Mouse (Mus musculus): ENCODE results near the gene Dst. TPM values are rescaled to one million over a fixed set of nuclear protein-coding genes. Genes with fewer than 3 reads are reported as not detected.
"Not testable (repeated sequence)": the region's sequence is repeated elsewhere in the genome, so short reads cannot be mapped to it uniquely, and the experiment has no call there.

Dst gene
- polyA plus RNA-seq, 1 experiment from 2014 or later, result 24.9 TPM

- Histone ChIP-seq H3K9ac (ENCODE audit: low read length) (no peak overlapping the region), H3K4me1 (ENCODE audit: control insufficient read depth, insufficient read depth, low read length) (peaks cover 11% of the 10 kb centered on the region), H3K4me3 (ENCODE audit: low read depth, low read length) (no peak overlapping the region), H3K4me2 (ENCODE audit: low read length) (peak overlapping the region; percentile 25; the same call in 1 of the 2 replicates), H3K9me3 (replicated peaks; ENCODE audit: control insufficient read depth, low read length) (no peaks in the 10 kb centered on the region), H3K36me3 (ENCODE audit: control insufficient read depth, insufficient read depth, low read length) (no peaks in the 10 kb centered on the region), H3K27ac (ENCODE audit: low read depth, low read length) (no peak overlapping the region), H3K27me3 (replicated peaks; ENCODE audit: control insufficient read depth, insufficient read depth, low read length) (no peaks in the 10 kb centered on the region)
- WGBS, result 21% methylated on average over 4 of the region's 4 CpGs
- DNase-seq (ENCODE audit: low spot score) (peak; percentile 74), ATAC-seq (peak; percentile 77)
Measured at GRCm38 (mm10) chr1:34061078-34061477, 153.1 kb downstream of the Dst start.

- Histone ChIP-seq H3K9ac (ENCODE audit: low read length) (no peak overlapping the region), H3K9me3 (replicated peaks; ENCODE audit: control insufficient read depth, low read length) (no peaks in the 10 kb centered on the region), H3K27ac (ENCODE audit: low read depth, low read length) (no peak overlapping the region), H3K4me1 (ENCODE audit: control insufficient read depth, insufficient read depth, low read length) (peaks cover 11% of the 10 kb centered on the region), H3K36me3 (ENCODE audit: control insufficient read depth, insufficient read depth, low read length) (no peaks in the 10 kb centered on the region), H3K4me2 (ENCODE audit: low read length) (no peak overlapping the region), H3K27me3 (replicated peaks; ENCODE audit: control insufficient read depth, insufficient read depth, low read length) (no peaks in the 10 kb centered on the region), H3K4me3 (ENCODE audit: low read depth, low read length) (no peak overlapping the region)
- ATAC-seq, result no peak
- 83% methylated on average over 1 of the region's 1 CpGs for WGBS
- DNase-seq (ENCODE audit: low spot score), result no peak
Measured at GRCm38 (mm10) chr1:34061860-34062259, 153.8 kb downstream of the Dst start.

- H3K9ac ChIP-seq (ENCODE audit: low read length), result no peak overlapping the region
- no peaks in the 10 kb centered on the region for H3K9me3 ChIP-seq (replicated peaks; ENCODE audit: control insufficient read depth, low read length)
- DNase-seq (ENCODE audit: low spot score) (no peak), ATAC-seq (no peak)
- H3K27me3 ChIP-seq (replicated peaks; ENCODE audit: control insufficient read depth, insufficient read depth, low read length), result no peaks in the 10 kb centered on the region
- H3K36me3 ChIP-seq (ENCODE audit: control insufficient read depth, insufficient read depth, low read length), result no peaks in the 10 kb centered on the region
- 74% methylated on average over 3 of the region's 3 CpGs for WGBS
- H3K27ac ChIP-seq (ENCODE audit: low read depth, low read length), result no peak overlapping the region
- H3K4me1 ChIP-seq (ENCODE audit: control insufficient read depth, insufficient read depth, low read length), result peaks cover 11% of the 10 kb centered on the region
- no peak overlapping the region for H3K4me3 ChIP-seq (ENCODE audit: low read depth, low read length)
- no peak overlapping the region for H3K4me2 ChIP-seq (ENCODE audit: low read length)
Measured at GRCm38 (mm10) chr1:34063943-34064342, 155.9 kb downstream of the Dst start.

GRCm38 (mm10) chr1:34065551-34066048, 157.6 kb downstream of the Dst start:
- Histone ChIP-seq H3K4me1 (ENCODE audit: control insufficient read depth, insufficient read depth, low read length) (peaks cover 6% of the 10 kb centered on the region), H3K9me3 (replicated peaks; ENCODE audit: control insufficient read depth, low read length) (no peaks in the 10 kb centered on the region), H3K9ac (ENCODE audit: low read length) (no peak overlapping the region), H3K4me3 (ENCODE audit: low read depth, low read length) (no peak overlapping the region), H3K36me3 (ENCODE audit: control insufficient read depth, insufficient read depth, low read length) (no peaks in the 10 kb centered on the region), H3K27me3 (replicated peaks; ENCODE audit: control insufficient read depth, insufficient read depth, low read length) (no peaks in the 10 kb centered on the region), H3K4me2 (ENCODE audit: low read length) (no peak overlapping the region), H3K27ac (ENCODE audit: low read depth, low read length) (no peak overlapping the region)
- no peak for ATAC-seq
- 73% methylated on average over 5 of the region's 5 CpGs for WGBS
- DNase-seq (ENCODE audit: low spot score), result no peak

GRCm38 (mm10) chr1:34066401-34066800, 158.4 kb downstream of the Dst start:
- not testable (repeated sequence) for H3K4me1 ChIP-seq (ENCODE audit: control insufficient read depth, insufficient read depth, low read length); H3K27me3 ChIP-seq (replicated peaks; ENCODE audit: control insufficient read depth, insufficient read depth, low read length); H3K9ac ChIP-seq (ENCODE audit: low read length); DNase-seq (ENCODE audit: low spot score); H3K4me3 ChIP-seq (ENCODE audit: low read depth, low read length); H3K27ac ChIP-seq (ENCODE audit: low read depth, low read length); ATAC-seq; H3K4me2 ChIP-seq (ENCODE audit: low read length); H3K36me3 ChIP-seq (ENCODE audit: control insufficient read depth, insufficient read depth, low read length); H3K9me3 ChIP-seq (replicated peaks; ENCODE audit: control insufficient read depth, low read length)
- 92% methylated on average over 4 of the region's 4 CpGs for WGBS

GRCm38 (mm10) chr1:34068341-34068740, 160.3 kb downstream of the Dst start:
- H3K4me3 ChIP-seq (ENCODE audit: low read depth, low read length), result no peak overlapping the region
- no peak for DNase-seq (ENCODE audit: low spot score)
- no peaks in the 10 kb centered on the region for H3K4me1 ChIP-seq (ENCODE audit: control insufficient read depth, insufficient read depth, low read length)
- no peaks in the 10 kb centered on the region for H3K27me3 ChIP-seq (replicated peaks; ENCODE audit: control insufficient read depth, insufficient read depth, low read length)
- no peak for ATAC-seq
- WGBS, result 61% methylated on average over 5 of the region's 5 CpGs
- H3K27ac ChIP-seq (ENCODE audit: low read depth, low read length), result no peak overlapping the region
- H3K36me3 ChIP-seq (ENCODE audit: control insufficient read depth, insufficient read depth, low read length), result no peaks in the 10 kb centered on the region
- no peak overlapping the region for H3K4me2 ChIP-seq (ENCODE audit: low read length)
- H3K9me3 ChIP-seq (replicated peaks; ENCODE audit: control insufficient read depth, low read length), result no peaks in the 10 kb centered on the region
- no peak overlapping the region for H3K9ac ChIP-seq (ENCODE audit: low read length)

GRCm38 (mm10) chr1:34069514-34070290, 161.7 kb downstream of the Dst start:
- Histone ChIP-seq H3K27ac (ENCODE audit: low read depth, low read length) (no peak overlapping the region), H3K27me3 (replicated peaks; ENCODE audit: control insufficient read depth, insufficient read depth, low read length) (no peaks in the 10 kb centered on the region), H3K36me3 (ENCODE audit: control insufficient read depth, insufficient read depth, low read length) (no peaks in the 10 kb centered on the region), H3K9me3 (replicated peaks; ENCODE audit: control insufficient read depth, low read length) (no peaks in the 10 kb centered on the region), H3K4me3 (ENCODE audit: low read depth, low read length) (no peak overlapping the region), H3K4me1 (ENCODE audit: control insufficient read depth, insufficient read depth, low read length) (peaks cover 9% of the 10 kb centered on the region), H3K9ac (ENCODE audit: low read length) (no peak overlapping the region), H3K4me2 (ENCODE audit: low read length) (no peak overlapping the region)
- ATAC-seq (no peak), DNase-seq (ENCODE audit: low spot score) (no peak)
- WGBS, result 89% methylated on average over 10 of the region's 10 CpGs

GRCm38 (mm10) chr1:34070474-34070873, 162.4 kb downstream of the Dst start:
- Histone ChIP-seq H3K4me3 (ENCODE audit: low read depth, low read length) (no peak overlapping the region), H3K4me1 (ENCODE audit: control insufficient read depth, insufficient read depth, low read length) (peaks cover 13% of the 10 kb centered on the region), H3K9me3 (replicated peaks; ENCODE audit: control insufficient read depth, low read length) (no peaks in the 10 kb centered on the region), H3K36me3 (ENCODE audit: control insufficient read depth, insufficient read depth, low read length) (no peaks in the 10 kb centered on the region), H3K27ac (ENCODE audit: low read depth, low read length) (no peak overlapping the region), H3K9ac (ENCODE audit: low read length) (no peak overlapping the region), H3K27me3 (replicated peaks; ENCODE audit: control insufficient read depth, insufficient read depth, low read length) (no peaks in the 10 kb centered on the region), H3K4me2 (ENCODE audit: low read length) (no peak overlapping the region)
- DNase-seq (ENCODE audit: low spot score) (no peak), ATAC-seq (no peak)
- whole genome bisulfite sequencing, result 92% methylated on average over 7 of the region's 7 CpGs

GRCm38 (mm10) chr1:34070991-34071639, 163.1 kb downstream of the Dst start:
- Histone ChIP-seq H3K9me3 (replicated peaks; ENCODE audit: control insufficient read depth, low read length) (no peaks in the 10 kb centered on the region), H3K9ac (ENCODE audit: low read length) (no peak overlapping the region), H3K4me3 (ENCODE audit: low read depth, low read length) (no peak overlapping the region), H3K4me2 (ENCODE audit: low read length) (no peak overlapping the region), H3K27me3 (replicated peaks; ENCODE audit: control insufficient read depth, insufficient read depth, low read length) (no peaks in the 10 kb centered on the region), H3K27ac (ENCODE audit: low read depth, low read length) (no peak overlapping the region), H3K36me3 (ENCODE audit: control insufficient read depth, insufficient read depth, low read length) (no peaks in the 10 kb centered on the region), H3K4me1 (ENCODE audit: control insufficient read depth, insufficient read depth, low read length) (peaks cover 13% of the 10 kb centered on the region)
- WGBS, result 79% methylated on average over 6 of the region's 6 CpGs
- ATAC-seq (no peak), DNase-seq (ENCODE audit: low spot score) (no peak)

All from forebrain, embryonic 14.5 days (tissue).